Mouse (Mus musculus): Measurements from ENCODE around the gene Slc26a1.
"Not testable (repeated sequence)": the region's sequence is repeated elsewhere in the genome, so short reads cannot be mapped to it uniquely, and the experiment has no call there.

Slc26a1 gene

DNA sequence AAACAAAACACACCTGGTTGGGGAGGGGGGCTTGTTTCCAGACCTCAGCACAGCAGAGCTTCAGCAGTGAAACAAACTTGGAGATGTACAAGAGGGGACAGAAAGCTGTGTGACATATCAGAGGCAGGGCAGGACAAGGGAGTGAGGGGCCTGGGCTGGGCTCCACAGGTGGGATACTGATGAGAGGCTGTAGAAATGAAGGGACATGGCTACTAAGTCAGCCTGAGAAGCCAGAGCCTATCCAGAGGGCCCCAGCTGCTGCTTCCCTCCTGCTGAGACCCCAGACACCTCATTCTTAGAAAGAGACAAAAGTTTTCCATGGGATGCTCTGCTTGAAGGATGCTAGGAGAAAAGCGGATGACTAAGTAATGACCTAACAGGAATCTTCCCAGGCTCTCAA lies 16.8 kb downstream of the Slc26a1 start:
- in situ Hi-C loops (cut with MboI, MseI) = loop anchor here (25.0 kb wide), 1 partner anchor 1396 kb away; no protein-coding TSS in a partner anchor

DNA sequence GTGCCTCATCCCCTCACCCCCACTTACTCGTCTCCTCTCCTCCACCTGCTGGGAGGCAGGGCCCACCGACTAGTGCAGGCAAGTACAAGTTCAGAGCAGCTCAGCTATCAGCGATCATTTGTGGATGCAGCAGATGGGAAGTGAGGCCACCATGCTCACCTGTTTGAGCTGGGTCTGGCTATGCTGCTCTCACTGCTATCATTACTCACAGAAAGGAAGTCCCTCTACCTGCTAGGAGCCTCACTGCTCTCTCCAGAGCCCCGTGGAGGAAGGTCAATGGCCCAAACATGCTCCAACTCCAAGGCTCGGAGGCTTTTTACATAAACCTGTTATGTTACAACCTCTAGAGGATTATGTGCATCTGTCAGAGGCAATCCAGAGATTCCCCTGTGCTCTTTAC lies 18.0 kb downstream of the Slc26a1 start:
- in situ Hi-C loops (cut with MboI, MseI) = loop anchor here (25.0 kb wide), 1 partner anchor 1395 kb away; no protein-coding TSS in a partner anchor

GRCm38 (mm10) chr5:108655891-108656650 lies 19.3 kb downstream of the Slc26a1 start:
- in situ Hi-C loops (cut with MboI, MseI) = loop anchor here (25.0 kb wide), 1 partner anchor 1394 kb away; no protein-coding TSS in a partner anchor

GRCm38 (mm10) chr5:108655381-108655780 lies 20.0 kb downstream of the Slc26a1 start:
- in situ Hi-C loops (cut with MboI, MseI) = loop anchor here (25.0 kb wide), 1 partner anchor 1393 kb away; no protein-coding TSS in a partner anchor

DNA sequence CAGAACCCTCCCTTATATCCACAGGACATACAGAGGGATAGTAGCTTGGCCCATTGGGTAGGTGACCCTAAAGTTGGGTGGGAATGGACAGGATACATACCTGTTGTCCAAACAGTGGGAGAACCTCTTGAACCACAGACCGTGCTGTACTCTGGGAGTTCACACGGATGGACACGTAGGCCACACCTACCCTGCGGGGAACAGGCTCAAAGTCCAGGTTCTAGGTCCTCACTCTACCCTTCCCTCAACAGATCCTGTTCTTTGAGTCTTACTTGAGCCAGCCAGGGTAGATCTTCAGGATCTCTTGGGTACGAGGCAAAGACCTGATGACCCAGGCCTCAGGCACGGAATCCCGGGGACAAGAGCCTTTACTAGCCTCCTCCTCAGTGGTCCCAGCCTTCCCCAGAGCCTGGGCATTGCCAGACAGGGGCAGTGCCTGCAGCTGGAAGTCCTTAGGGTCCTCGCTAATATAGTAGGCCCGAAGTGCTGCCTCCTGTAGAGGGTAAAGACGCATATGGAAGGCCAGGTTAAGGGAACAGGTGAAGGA lies 20.9 kb downstream of the Slc26a1 start:
- in situ Hi-C loops (cut with MboI, MseI) = loop anchor here (25.0 kb wide), 1 partner anchor 1392 kb away; no protein-coding TSS in a partner anchor

GRCm38 (mm10) chr5:108653341-108653740 lies 22.0 kb downstream of the Slc26a1 start:
- in situ Hi-C loops (cut with MboI, MseI) = loop anchor here (25.0 kb wide), 1 partner anchor 1391 kb away; no protein-coding TSS in a partner anchor

GRCm38 (mm10) chr5:108651823-108652222 lies 23.5 kb downstream of the Slc26a1 start:
- in situ Hi-C loops (cut with MboI, MseI) = loop anchor here (25.0 kb wide), 1 partner anchor 1390 kb away; no protein-coding TSS in a partner anchor

DNA sequence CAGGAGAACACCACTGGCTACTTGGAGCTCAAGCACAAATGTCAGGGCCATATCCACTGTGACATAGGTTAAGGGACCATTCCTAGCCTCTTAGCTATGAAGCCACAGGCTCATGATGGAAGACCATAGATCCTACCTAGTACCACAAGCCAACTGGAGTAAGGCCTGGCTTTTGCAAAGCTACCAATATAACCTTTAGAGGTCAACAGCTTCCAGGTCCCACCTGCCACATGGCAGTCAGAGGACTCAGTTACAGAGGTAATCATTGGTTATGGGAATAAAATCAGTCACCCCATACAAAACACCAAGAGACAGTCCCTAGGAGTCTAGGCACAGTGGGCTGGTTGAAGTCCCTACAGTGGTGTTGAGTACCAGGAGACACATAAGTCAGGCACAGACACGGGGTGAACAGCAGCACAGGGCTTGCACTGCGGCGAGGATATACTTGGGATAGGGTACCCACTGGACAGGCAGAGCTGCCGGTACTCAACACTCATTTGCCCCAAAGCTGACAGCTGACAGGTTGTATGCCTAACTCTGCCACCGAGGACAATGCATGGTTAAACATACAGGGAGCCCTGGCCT lies 24.1 kb downstream of the Slc26a1 start:
- in situ Hi-C loops (cut with MboI, MseI) = loop anchor here (25.0 kb wide), 1 partner anchor 1389 kb away; no protein-coding TSS in a partner anchor

- in situ Hi-C loops (cut with MboI, MseI) = loop anchor here (25.0 kb wide), 1 partner anchor 1388 kb away; no protein-coding TSS in a partner anchor
These were observed 25.0 kb downstream of the Slc26a1 start for GRCm38 (mm10) chr5:108650341-108650740.

DNA sequence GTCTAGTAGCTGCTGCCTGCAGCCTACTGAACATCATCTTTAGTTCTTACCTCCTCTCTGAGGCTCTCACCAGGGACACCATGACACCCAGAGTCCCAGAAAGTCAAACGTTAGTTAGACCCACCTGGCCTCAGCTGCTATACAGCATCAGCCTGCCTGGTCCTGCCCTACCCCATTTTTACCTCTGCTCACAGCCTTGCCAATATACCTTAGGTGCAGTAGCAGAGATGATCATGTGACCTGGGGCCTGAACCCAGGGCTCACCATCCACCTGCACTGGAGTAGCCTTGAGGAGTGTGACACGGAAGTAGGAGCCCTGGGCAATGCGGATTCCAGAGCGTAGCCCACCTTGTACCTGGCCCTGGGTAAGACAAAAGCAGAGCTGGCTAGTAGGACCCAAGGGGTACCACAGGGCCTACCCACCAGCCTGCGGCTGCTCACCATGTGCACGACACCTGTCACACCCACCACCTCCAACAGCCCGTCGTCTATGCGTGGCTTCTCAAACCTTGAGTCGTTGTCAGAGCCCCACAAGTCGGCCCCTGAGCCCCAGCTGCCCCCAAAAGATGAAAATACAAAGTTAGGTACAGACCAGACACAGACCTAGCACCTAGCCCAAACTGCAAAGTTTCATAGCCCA lies 26.3 kb downstream of the Slc26a1 start:
- in situ Hi-C loops (cut with MboI, MseI) = no loop called here

GRCm38 (mm10) chr5:108647820-108648465 lies 27.4 kb downstream of the Slc26a1 start:
- in situ Hi-C loops (cut with MboI, MseI) = no loop called here

- in situ Hi-C loops (cut with MboI, MseI) = no loop called here
These were observed 28.1 kb downstream of the Slc26a1 start for GRCm38 (mm10) chr5:108647311-108647710.

- in situ Hi-C loops (cut with MboI, MseI) = no loop called here
These were observed 29.1 kb downstream of the Slc26a1 start for GRCm38 (mm10) chr5:108646343-108646660.

GRCm38 (mm10) chr5:108645651-108646342 lies 29.6 kb downstream of the Slc26a1 start:
- in situ Hi-C loops (cut with MboI, MseI) = no loop called here

- in situ Hi-C loops (cut with MboI, MseI) = no loop called here
These were observed 31.7 kb downstream of the Slc26a1 start for GRCm38 (mm10) chr5:108643674-108644073.

GRCm38 (mm10) chr5:108636172-108636571 lies 39.2 kb downstream of the Slc26a1 start:
- in situ Hi-C loops (cut with MboI, MseI) = no loop called here

DNA sequence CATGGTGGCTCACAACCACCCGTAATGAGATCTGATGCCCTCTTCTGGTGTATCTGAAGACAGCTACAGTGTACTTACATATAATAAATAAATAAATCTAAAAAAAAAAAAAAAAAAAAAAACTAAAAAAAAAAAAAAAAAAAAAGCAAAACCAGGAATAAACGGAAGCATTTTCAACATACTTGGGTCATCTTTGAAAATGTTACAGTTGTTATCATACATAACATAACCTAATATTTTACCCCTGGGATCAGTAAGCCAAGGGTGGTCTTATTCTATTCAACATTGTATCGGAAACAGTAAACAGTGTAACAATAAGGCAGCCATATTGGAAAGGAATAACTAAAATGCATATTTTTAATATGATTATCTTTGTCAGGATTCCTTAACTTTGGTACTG lies 41.3 kb downstream of the Slc26a1 start:
- in situ Hi-C loops (cut with MboI, MseI) = not testable (repeated sequence)

- in situ Hi-C loops (cut with MboI, MseI) = no loop called here
These were observed 41.7 kb downstream of the Slc26a1 start for GRCm38 (mm10) chr5:108633676-108634075.

GRCm38 (mm10) chr5:108629634-108630483 lies 45.5 kb downstream of the Slc26a1 start, which contains the start of the genes Gak and Tmem175:
Gak (minus strand) TSS chr5:108629755.
Tmem175 (plus strand) TSS chr5:108629770.
- in situ Hi-C loops (cut with MboI, MseI) = no loop called here
